Mouse (Mus musculus) liver, embryonic 13.5 days (tissue): ENCODE measurements at regions not wholly inside any gene's neighbourhood (a gene's known extent, or its start where the extent isn't known, plus 50 kb on each side); places are given as distances from the start of the nearest gene placed in this dataset.
"Not testable (repeated sequence)": the region's sequence is repeated elsewhere in the genome, so short reads cannot be mapped to it uniquely, and the experiment has no call there.

Experiments used
- ATAC-seq: fragments of 200-750 bp; cut with Nextera tagmentation; 2 replicates; pipeline ENCODE4 v1.8.0; 2017; ENCODE audit warnings: low read depth, mild to moderate bottlenecking, moderate number of reproducible peaks, moderate library complexity
- DNase-seq: peaks from one replicate; pipeline ENCODE4 v3.0.0; 2022
- H3K27ac ChIP-seq: fragments of 300-500 bp; sonication (generic); 2 replicates; pipeline ENCODE4 v1.5.1; 2015; ENCODE audit warnings: moderate library complexity, mild to moderate bottlenecking, inconsistent platforms
- H3K27me3 ChIP-seq: fragments of 300-500 bp; sonication (generic); 2 replicates; pipeline ENCODE4 v1.6.1; 2015; ENCODE audit warnings: mild to moderate bottlenecking, inconsistent platforms
- H3K36me3 ChIP-seq: fragments of 300-500 bp; sonication (generic); 2 replicates; pipeline ENCODE4 v1.6.1; 2015; ENCODE audit warnings: mild to moderate bottlenecking, inconsistent platforms
- H3K4me1 ChIP-seq: fragments of 300-500 bp; sonication (generic); replicated peaks from 2 replicates; pipeline ENCODE4 v1.6.1; 2015; ENCODE audit warnings: inconsistent platforms
- H3K4me2 ChIP-seq: fragments of 300-500 bp; sonication (generic); 2 replicates; pipeline ENCODE4 v1.6.1; 2015; ENCODE audit warnings: inconsistent platforms, mild to moderate bottlenecking, moderate library complexity
- H3K4me3 ChIP-seq: fragments of 300-500 bp; sonication (generic); replicated peaks from 2 replicates; pipeline ENCODE4 v1.5.1; 2015; ENCODE audit warnings: mild to moderate bottlenecking, inconsistent platforms
- H3K9ac ChIP-seq: fragments of 300-500 bp; sonication (generic); 2 replicates; pipeline ENCODE4 v1.6.1; 2015; ENCODE audit warnings: mild to moderate bottlenecking, inconsistent platforms
- H3K9me3 ChIP-seq: fragments of 300-500 bp; sonication (generic); replicated peaks from 2 replicates; pipeline ENCODE4 v1.6.1; 2016; ENCODE audit warnings: inconsistent platforms
- WGBS: fragments of 180-500 bp; shearing (Covaris S2); methylation state at CpG from one replicate; pipeline ENCODE4 v1.1.7; 2015; ENCODE audit not compliant: insufficient replicate concordance; 5-methylcytosine and 5-hydroxymethylcytosine counted together

GRCm38 (mm10) chr6:13006596-13006995 is 63.0 kb upstream of the Tmem106b start:
- no peaks in the 10 kb centered on the region for H3K4me1 ChIP-seq
- DNase-seq (no peak), ATAC-seq (no peak)
- H3K9ac ChIP-seq = no peak overlapping the region
- H3K27me3 ChIP-seq = no peaks in the 10 kb centered on the region
- H3K9me3 ChIP-seq = no peaks in the 10 kb centered on the region
- no peaks in the 10 kb centered on the region for H3K36me3 ChIP-seq
- H3K4me2 ChIP-seq = no peak overlapping the region
- no peak overlapping the region for H3K27ac ChIP-seq
- H3K4me3 ChIP-seq = no peak overlapping the region

- H3K4me1 ChIP-seq = no peaks in the 10 kb centered on the region
- no peak overlapping the region for H3K4me3 ChIP-seq
- DNase-seq (no peak), ATAC-seq (no peak)
- H3K36me3 ChIP-seq = no peaks in the 10 kb centered on the region
- no peak overlapping the region for H3K9ac ChIP-seq
- H3K9me3 ChIP-seq = no peaks in the 10 kb centered on the region
- WGBS = 69% methylated on average over 2 of the region's 2 CpGs
- no peaks in the 10 kb centered on the region for H3K27me3 ChIP-seq
- H3K4me2 ChIP-seq = no peak overlapping the region
- H3K27ac ChIP-seq = no peak overlapping the region
Observed at GRCm38 (mm10) chr6:12994701-12995100, 74.9 kb upstream of the Tmem106b start.

GRCm38 (mm10) chr6:12993772-12994171 is 75.8 kb upstream of the Tmem106b start:
- no peaks in the 10 kb centered on the region for H3K27me3 ChIP-seq
- H3K4me1 ChIP-seq = no peaks in the 10 kb centered on the region
- no peak overlapping the region for H3K4me2 ChIP-seq
- H3K36me3 ChIP-seq = no peaks in the 10 kb centered on the region
- ATAC-seq (no peak), DNase-seq (no peak)
- no peak overlapping the region for H3K27ac ChIP-seq
- H3K4me3 ChIP-seq = no peak overlapping the region
- no peaks in the 10 kb centered on the region for H3K9me3 ChIP-seq
- no peak overlapping the region for H3K9ac ChIP-seq
- 43% methylated on average over 2 of the region's 2 CpGs for WGBS

- Histone ChIP-seq H3K4me3 (no peak overlapping the region), H3K9me3 (no peaks in the 10 kb centered on the region), H3K4me1 (no peaks in the 10 kb centered on the region), H3K27ac (no peak overlapping the region), H3K9ac (no peak overlapping the region), H3K27me3 (no peaks in the 10 kb centered on the region), H3K36me3 (no peaks in the 10 kb centered on the region), H3K4me2 (no peak overlapping the region)
- ATAC-seq (no peak), DNase-seq (no peak)
- WGBS = 71% methylated on average over 1 of the region's 1 CpGs
Observed at GRCm38 (mm10) chr6:12977184-12977897, 92.2 kb upstream of the Tmem106b start.

- Histone ChIP-seq H3K9me3 (no peaks in the 10 kb centered on the region), H3K4me1 (no peaks in the 10 kb centered on the region), H3K36me3 (no peaks in the 10 kb centered on the region), H3K27ac (no peak overlapping the region), H3K27me3 (no peaks in the 10 kb centered on the region), H3K4me3 (no peak overlapping the region), H3K9ac (no peak overlapping the region), H3K4me2 (no peak overlapping the region)
- 32% methylated on average over 1 of the region's 1 CpGs for WGBS
- DNase-seq = no peak
- ATAC-seq = no peak
Observed at GRCm38 (mm10) chr6:12971604-12972003, 98.0 kb upstream of the Tmem106b start.

- Histone ChIP-seq H3K4me1 (no peaks in the 10 kb centered on the region), H3K4me2 (no peak overlapping the region), H3K9me3 (no peaks in the 10 kb centered on the region), H3K4me3 (no peak overlapping the region), H3K27ac (no peak overlapping the region), H3K9ac (no peak overlapping the region), H3K36me3 (no peaks in the 10 kb centered on the region), H3K27me3 (no peaks in the 10 kb centered on the region)
- ATAC-seq (no peak), DNase-seq (no peak)
- WGBS = 49% methylated on average over 2 of the region's 2 CpGs
Observed at GRCm38 (mm10) chr6:12967291-12967690, 102.3 kb upstream of the Tmem106b start.

GRCm38 (mm10) chr6:12957797-12958196 is 111.8 kb upstream of the Tmem106b start:
- H3K4me1 ChIP-seq = no peaks in the 10 kb centered on the region
- H3K9me3 ChIP-seq = no peaks in the 10 kb centered on the region
- ATAC-seq (no peak), DNase-seq (no peak)
- no peak overlapping the region for H3K9ac ChIP-seq
- no peak overlapping the region for H3K27ac ChIP-seq
- WGBS = 65% methylated on average over 6 of the region's 6 CpGs
- H3K4me3 ChIP-seq = no peak overlapping the region
- H3K27me3 ChIP-seq = no peaks in the 10 kb centered on the region
- no peak overlapping the region for H3K4me2 ChIP-seq
- no peaks in the 10 kb centered on the region for H3K36me3 ChIP-seq

GRCm38 (mm10) chr6:12911610-12912009 is 157.9 kb upstream of the Tmem106b start:
- Histone ChIP-seq H3K4me2 (no peak overlapping the region), H3K27ac (no peak overlapping the region), H3K9ac (no peak overlapping the region), H3K4me3 (no peak overlapping the region), H3K36me3 (no peaks in the 10 kb centered on the region), H3K9me3 (no peaks in the 10 kb centered on the region), H3K27me3 (no peaks in the 10 kb centered on the region), H3K4me1 (no peaks in the 10 kb centered on the region)
- 44% methylated on average over 3 of the region's 3 CpGs for WGBS
- ATAC-seq (no peak), DNase-seq (no peak)

- Histone ChIP-seq H3K4me2 (no peak overlapping the region), H3K9ac (no peak overlapping the region), H3K4me1 (no peaks in the 10 kb centered on the region), H3K27me3 (no peaks in the 10 kb centered on the region), H3K4me3 (no peak overlapping the region), H3K27ac (no peak overlapping the region), H3K9me3 (no peaks in the 10 kb centered on the region), H3K36me3 (no peaks in the 10 kb centered on the region)
- WGBS = 34% methylated on average over 5 of the region's 5 CpGs
- DNase-seq (no peak), ATAC-seq (no peak)
Observed at GRCm38 (mm10) chr6:12892929-12893328, 143.7 kb upstream of the Thsd7a start.

- not testable (repeated sequence) for H3K4me2 ChIP-seq, H3K4me3 ChIP-seq, H3K4me1 ChIP-seq, H3K9ac ChIP-seq, DNase-seq, H3K9me3 ChIP-seq, H3K27ac ChIP-seq, H3K27me3 ChIP-seq, ATAC-seq, H3K36me3 ChIP-seq
- 56% methylated on average over 1 of the region's 1 CpGs for WGBS
Observed at GRCm38 (mm10) chr6:12876947-12877346, 127.7 kb upstream of the Thsd7a start.

GRCm38 (mm10) chr6:12876366-12876765 is 127.2 kb upstream of the Thsd7a start:
- no peaks in the 10 kb centered on the region for H3K9me3 ChIP-seq

GRCm38 (mm10) chr6:12868251-12868650 is 119.0 kb upstream of the Thsd7a start:
- DNase-seq = no peak
- H3K4me3 ChIP-seq = no peak overlapping the region
- H3K36me3 ChIP-seq = no peaks in the 10 kb centered on the region
- no peaks in the 10 kb centered on the region for H3K9me3 ChIP-seq
- no peaks in the 10 kb centered on the region for H3K27me3 ChIP-seq
- no peak overlapping the region for H3K27ac ChIP-seq
- ATAC-seq = no peak
- WGBS = 75% methylated on average over 4 of the region's 4 CpGs
- H3K4me2 ChIP-seq = no peak overlapping the region
- no peaks in the 10 kb centered on the region for H3K4me1 ChIP-seq
- H3K9ac ChIP-seq = no peak overlapping the region

More at GRCm38 (mm10) chr6:12876366-12876765, 127.2 kb upstream of the Thsd7a start:
- ATAC-seq (no peak), DNase-seq (no peak)
- no peak overlapping the region for H3K9ac ChIP-seq
- 47% methylated on average over 4 of the region's 4 CpGs for WGBS
- no peaks in the 10 kb centered on the region for H3K36me3 ChIP-seq
- H3K27ac ChIP-seq = no peak overlapping the region
- H3K4me3 ChIP-seq = no peak overlapping the region
- H3K27me3 ChIP-seq = no peaks in the 10 kb centered on the region
- no peak overlapping the region for H3K4me2 ChIP-seq
- H3K4me1 ChIP-seq = no peaks in the 10 kb centered on the region
